Mouse (Mus musculus): Measurements from ENCODE around the gene Glra1.

DNA sequence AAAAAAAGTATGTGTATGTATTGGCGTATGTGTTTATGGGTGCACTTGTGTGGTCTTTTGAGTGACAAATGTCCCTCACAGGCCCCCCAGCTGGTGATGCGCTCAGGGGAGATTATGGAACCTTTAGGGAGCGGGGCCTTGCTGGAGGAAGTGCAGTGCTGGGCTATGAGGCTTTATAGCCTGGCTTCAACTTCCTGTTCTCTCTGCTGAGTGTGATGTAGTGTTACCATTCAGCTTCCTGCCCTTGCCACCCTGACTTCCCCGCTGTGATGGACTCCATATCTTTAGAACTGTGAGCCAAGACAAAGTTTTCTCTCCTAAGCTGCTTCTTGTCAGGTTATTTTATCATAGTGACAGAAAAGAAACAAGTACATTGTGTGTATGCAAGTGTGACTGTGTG is 65.3 kb downstream of the Glra1 start:
- TF ChIP-seq CTCF (IDR thresholded peaks at IDR 0.05; ENCODE audit: low read depth, low read length) (no peak), TAL1 (conservative IDR thresholded peaks at IDR 0.05; ENCODE audit: low read depth, low read length) (no peak), POLR2AphosphoS5 (IDR thresholded peaks at IDR 0.05; ENCODE audit: insufficient replicate concordance, low read depth, low read length) (no peak)
